Mouse (Mus musculus): ENCODE measurements around the gene Gtf2b. TPM values are rescaled to one million over a fixed set of nuclear protein-coding genes. Genes with fewer than 3 reads are reported as not detected.

Gene Gtf2b
- polyA plus RNA-seq, 1 experiment from 2014 or later = 78.8 TPM

DNA sequence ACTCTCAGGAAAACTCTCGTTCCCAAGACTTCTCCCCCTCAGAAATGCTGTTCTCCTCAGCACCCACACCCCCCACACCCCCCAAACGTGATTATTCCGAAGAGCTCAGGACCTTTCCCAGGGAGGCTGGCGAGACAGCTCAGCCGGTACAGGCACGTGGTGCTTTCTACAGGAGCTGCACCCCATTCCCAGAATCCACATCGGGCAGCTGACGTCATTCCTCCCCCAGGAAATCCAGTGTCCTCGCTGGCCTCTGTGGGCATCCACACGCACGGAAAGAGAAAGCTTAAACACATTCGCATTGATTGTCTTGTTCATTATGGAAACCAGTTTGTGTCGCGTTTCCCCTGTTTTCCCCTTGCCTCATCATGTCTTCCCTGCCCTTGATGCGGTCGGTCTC is 15.7 kb upstream of the Gtf2b start:
- 80% methylated on average over 16 of the region's 16 CpGs for WGBS
- no peak overlapping the region for H3K27ac ChIP-seq (ENCODE audit: low read length)
- H3K9me3 ChIP-seq (ENCODE audit: control insufficient read depth, low read depth, low read length) = no peaks in the 10 kb centered on the region
- H3K4me1 ChIP-seq (ENCODE audit: control insufficient read depth, insufficient read depth, low read length) = no peaks in the 10 kb centered on the region
- H3K4me3 ChIP-seq (ENCODE audit: low read depth, low read length) = no peak overlapping the region
- no peak for ATAC-seq (ENCODE audit: insufficient number of reproducible peaks, insufficient read depth, low FRiP score, low read depth)
- H3K36me3 ChIP-seq (ENCODE audit: control insufficient read depth, insufficient read depth, low read length) = no peaks in the 10 kb centered on the region
- H3K4me2 ChIP-seq (replicated peaks; ENCODE audit: low read depth, low read length) = no peak overlapping the region
- no peak overlapping the region for H3K9ac ChIP-seq (replicated peaks; ENCODE audit: low read depth, low read length)
- H3K27me3 ChIP-seq (ENCODE audit: control insufficient read depth, insufficient read depth, low read length) = no peaks in the 10 kb centered on the region

DNA sequence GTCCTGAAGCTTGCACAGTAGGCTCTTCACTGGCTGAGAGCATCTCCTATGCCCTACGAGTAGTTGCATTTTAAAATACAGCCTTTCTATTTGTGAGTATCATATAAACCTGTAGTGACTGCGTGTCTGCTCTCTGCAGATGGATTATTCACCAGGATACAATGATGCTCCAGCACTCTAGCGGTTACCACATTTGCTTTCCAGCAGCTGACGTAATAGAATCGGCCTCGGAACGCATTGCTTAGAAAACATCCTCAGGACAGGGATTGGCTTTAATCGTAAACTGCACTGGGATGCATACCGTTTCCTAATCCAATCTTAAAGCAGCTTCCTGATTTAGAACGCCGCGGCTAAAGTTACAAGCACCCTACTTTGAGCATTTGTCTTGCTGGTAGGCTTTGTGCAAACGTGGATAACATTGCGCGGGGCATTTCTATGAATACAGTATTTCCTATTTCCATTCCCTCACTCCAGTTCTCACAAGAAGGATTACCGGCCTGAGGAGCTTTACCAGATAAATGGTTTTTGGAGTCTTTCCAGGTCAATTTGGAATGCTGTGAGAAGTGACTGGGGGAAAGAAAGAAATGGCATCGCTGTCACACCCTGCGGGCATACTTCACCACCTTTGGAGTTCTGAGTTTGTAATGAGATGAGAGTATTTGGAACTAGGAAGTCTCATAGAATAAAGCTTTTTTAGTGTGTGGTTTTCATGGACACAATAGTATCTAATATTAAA is 9.5 kb upstream of the Gtf2b start:
- no peak overlapping the region for H3K4me2 ChIP-seq (replicated peaks; ENCODE audit: low read depth, low read length)
- no peak overlapping the region for H3K4me3 ChIP-seq (ENCODE audit: low read depth, low read length)
- WGBS = 83% methylated on average over 18 of the region's 18 CpGs
- H3K9ac ChIP-seq (replicated peaks; ENCODE audit: low read depth, low read length) = no peak overlapping the region
- no peak for ATAC-seq (ENCODE audit: insufficient number of reproducible peaks, insufficient read depth, low FRiP score, low read depth)
- no peak overlapping the region for H3K27ac ChIP-seq (ENCODE audit: low read length)
- H3K4me1 ChIP-seq (ENCODE audit: control insufficient read depth, insufficient read depth, low read length) = no peaks in the 10 kb centered on the region
- H3K27me3 ChIP-seq (ENCODE audit: control insufficient read depth, insufficient read depth, low read length) = no peaks in the 10 kb centered on the region
- H3K36me3 ChIP-seq (ENCODE audit: control insufficient read depth, insufficient read depth, low read length) = no peaks in the 10 kb centered on the region
- no peaks in the 10 kb centered on the region for H3K9me3 ChIP-seq (ENCODE audit: control insufficient read depth, low read depth, low read length)

- no peak overlapping the region for H3K4me2 ChIP-seq (replicated peaks; ENCODE audit: low read depth, low read length)
- 41% methylated on average over 12 of the region's 12 CpGs for WGBS
Measured at GRCm38 (mm10) chr3:142757841-142758240, 7.0 kb upstream of the Gtf2b start.

DNA sequence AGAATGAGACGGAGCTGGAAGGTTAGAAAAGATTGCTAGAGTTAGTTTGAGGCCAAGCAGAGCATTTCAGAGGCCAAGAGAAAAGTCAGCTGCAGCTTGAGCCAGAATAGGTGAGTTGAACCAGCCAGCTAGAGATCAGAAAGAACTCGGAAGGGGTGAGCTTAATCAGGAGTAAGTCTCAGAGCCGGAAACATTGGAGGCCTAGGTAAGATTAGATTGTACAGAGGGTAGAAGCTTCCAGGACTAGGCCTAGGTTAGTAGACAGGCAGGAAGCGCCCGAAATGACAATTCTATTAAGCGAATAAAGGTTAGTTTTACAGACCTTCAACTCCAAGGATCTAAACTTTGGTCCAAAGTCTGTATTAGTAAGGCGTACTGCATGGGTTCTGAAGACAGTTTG is 6.3 kb upstream of the Gtf2b start:
- Histone ChIP-seq H3K36me3 (ENCODE audit: control insufficient read depth, insufficient read depth, low read length) (no peaks in the 10 kb centered on the region), H3K4me3 (ENCODE audit: low read depth, low read length) (no peak overlapping the region), H3K4me2 (replicated peaks; ENCODE audit: low read depth, low read length) (no peak overlapping the region), H3K27me3 (ENCODE audit: control insufficient read depth, insufficient read depth, low read length) (no peaks in the 10 kb centered on the region), H3K27ac (ENCODE audit: low read length) (no peak overlapping the region), H3K9me3 (ENCODE audit: control insufficient read depth, low read depth, low read length) (no peaks in the 10 kb centered on the region), H3K9ac (replicated peaks; ENCODE audit: low read depth, low read length) (no peak overlapping the region), H3K4me1 (ENCODE audit: control insufficient read depth, insufficient read depth, low read length) (no peaks in the 10 kb centered on the region)
- ATAC-seq (ENCODE audit: insufficient number of reproducible peaks, insufficient read depth, low FRiP score, low read depth) = no peak
- 81% methylated on average over 7 of the region's 7 CpGs for WGBS

More at GRCm38 (mm10) chr3:142757841-142758240, 7.0 kb upstream of the Gtf2b start:
- H3K27me3 ChIP-seq (ENCODE audit: control insufficient read depth, insufficient read depth, low read length) = no peaks in the 10 kb centered on the region
- no peak overlapping the region for H3K9ac ChIP-seq (replicated peaks; ENCODE audit: low read depth, low read length)
- no peak overlapping the region for H3K27ac ChIP-seq (ENCODE audit: low read length)
- H3K4me3 ChIP-seq (ENCODE audit: low read depth, low read length) = no peak overlapping the region
- H3K36me3 ChIP-seq (ENCODE audit: control insufficient read depth, insufficient read depth, low read length) = no peaks in the 10 kb centered on the region
- no peak for ATAC-seq (ENCODE audit: insufficient number of reproducible peaks, insufficient read depth, low FRiP score, low read depth)
- no peaks in the 10 kb centered on the region for H3K9me3 ChIP-seq (ENCODE audit: control insufficient read depth, low read depth, low read length)
- H3K4me1 ChIP-seq (ENCODE audit: control insufficient read depth, insufficient read depth, low read length) = no peaks in the 10 kb centered on the region

- no peak overlapping the region for H3K4me2 ChIP-seq (replicated peaks; ENCODE audit: low read depth, low read length)
- H3K4me3 ChIP-seq (ENCODE audit: low read depth, low read length) = no peak overlapping the region
- H3K27ac ChIP-seq (ENCODE audit: low read length) = no peak overlapping the region
- 67% methylated on average over 6 of the region's 6 CpGs for WGBS
- no peak overlapping the region for H3K9ac ChIP-seq (replicated peaks; ENCODE audit: low read depth, low read length)
- H3K36me3 ChIP-seq (ENCODE audit: control insufficient read depth, insufficient read depth, low read length) = no peaks in the 10 kb centered on the region
- H3K9me3 ChIP-seq (ENCODE audit: control insufficient read depth, low read depth, low read length) = no peaks in the 10 kb centered on the region
- no peaks in the 10 kb centered on the region for H3K4me1 ChIP-seq (ENCODE audit: control insufficient read depth, insufficient read depth, low read length)
- no peak for ATAC-seq (ENCODE audit: insufficient number of reproducible peaks, insufficient read depth, low FRiP score, low read depth)
- H3K27me3 ChIP-seq (ENCODE audit: control insufficient read depth, insufficient read depth, low read length) = no peaks in the 10 kb centered on the region
Measured at GRCm38 (mm10) chr3:142760356-142760755, 4.5 kb upstream of the Gtf2b start.

- peaks cover 7% of the 10 kb centered on the region; the same call in 1 of the 2 replicates for H3K4me1 ChIP-seq (ENCODE audit: control insufficient read depth, insufficient read depth, low read length)
- H3K4me3 ChIP-seq (ENCODE audit: low read depth, low read length) = peak overlapping the region; percentile 83
- H3K4me2 ChIP-seq (replicated peaks; ENCODE audit: low read depth, low read length) = peak overlapping the region; percentile 90
- 8% methylated on average over 10 of the region's 10 CpGs for WGBS
- H3K36me3 ChIP-seq (ENCODE audit: control insufficient read depth, insufficient read depth, low read length) = no peaks in the 10 kb centered on the region
- no peak for ATAC-seq (ENCODE audit: insufficient number of reproducible peaks, insufficient read depth, low FRiP score, low read depth)
- H3K9ac ChIP-seq (replicated peaks; ENCODE audit: low read depth, low read length) = peak overlapping the region; percentile 93
- H3K27ac ChIP-seq (ENCODE audit: low read length) = no peak overlapping the region
- H3K9me3 ChIP-seq (ENCODE audit: control insufficient read depth, low read depth, low read length) = no peaks in the 10 kb centered on the region
- no peaks in the 10 kb centered on the region for H3K27me3 ChIP-seq (ENCODE audit: control insufficient read depth, insufficient read depth, low read length)
Measured at GRCm38 (mm10) chr3:142765778-142766165, 927 bp downstream of the Gtf2b start.

GRCm38 (mm10) chr3:142768498-142768897 is 3.7 kb downstream of the Gtf2b start:
- Histone ChIP-seq H3K36me3 (ENCODE audit: control insufficient read depth, insufficient read depth, low read length) (peaks cover 12% of the 10 kb centered on the region), H3K4me2 (replicated peaks; ENCODE audit: low read depth, low read length) (no peak overlapping the region), H3K27me3 (ENCODE audit: control insufficient read depth, insufficient read depth, low read length) (no peaks in the 10 kb centered on the region), H3K4me3 (ENCODE audit: low read depth, low read length) (no peak overlapping the region), H3K9me3 (ENCODE audit: control insufficient read depth, low read depth, low read length) (no peaks in the 10 kb centered on the region), H3K4me1 (ENCODE audit: control insufficient read depth, insufficient read depth, low read length) (peaks cover 7% of the 10 kb centered on the region; the same call in 1 of the 2 replicates), H3K9ac (replicated peaks; ENCODE audit: low read depth, low read length) (no peak overlapping the region), H3K27ac (ENCODE audit: low read length) (no peak overlapping the region)
- ATAC-seq (ENCODE audit: insufficient number of reproducible peaks, insufficient read depth, low FRiP score, low read depth) = no peak
- 94% methylated on average over 6 of the region's 6 CpGs for WGBS

GRCm38 (mm10) chr3:142770518-142770917 is 5.7 kb downstream of the Gtf2b start:
- H3K9me3 ChIP-seq (ENCODE audit: control insufficient read depth, low read depth, low read length) = no peaks in the 10 kb centered on the region
- 49% methylated on average over 1 of the region's 1 CpGs for WGBS
- H3K9ac ChIP-seq (replicated peaks; ENCODE audit: low read depth, low read length) = no peak overlapping the region
- peaks cover 12% of the 10 kb centered on the region for H3K36me3 ChIP-seq (ENCODE audit: control insufficient read depth, insufficient read depth, low read length)
- no peak overlapping the region for H3K27ac ChIP-seq (ENCODE audit: low read length)
- no peaks in the 10 kb centered on the region for H3K27me3 ChIP-seq (ENCODE audit: control insufficient read depth, insufficient read depth, low read length)
- no peak for ATAC-seq (ENCODE audit: insufficient number of reproducible peaks, insufficient read depth, low FRiP score, low read depth)
- H3K4me2 ChIP-seq (replicated peaks; ENCODE audit: low read depth, low read length) = no peak overlapping the region
- no peak overlapping the region for H3K4me3 ChIP-seq (ENCODE audit: low read depth, low read length)
- H3K4me1 ChIP-seq (ENCODE audit: control insufficient read depth, insufficient read depth, low read length) = peaks cover 7% of the 10 kb centered on the region; the same call in 1 of the 2 replicates
